Mouse (Mus musculus): ENCODE results near the gene Hspa8. TPM values are rescaled to one million over a fixed set of nuclear protein-coding genes. Genes with fewer than 3 reads are reported as not detected.

Hspa8 gene
- polyA plus RNA-seq, 1 experiment from 2014 or later = 2,873 TPM

DNA sequence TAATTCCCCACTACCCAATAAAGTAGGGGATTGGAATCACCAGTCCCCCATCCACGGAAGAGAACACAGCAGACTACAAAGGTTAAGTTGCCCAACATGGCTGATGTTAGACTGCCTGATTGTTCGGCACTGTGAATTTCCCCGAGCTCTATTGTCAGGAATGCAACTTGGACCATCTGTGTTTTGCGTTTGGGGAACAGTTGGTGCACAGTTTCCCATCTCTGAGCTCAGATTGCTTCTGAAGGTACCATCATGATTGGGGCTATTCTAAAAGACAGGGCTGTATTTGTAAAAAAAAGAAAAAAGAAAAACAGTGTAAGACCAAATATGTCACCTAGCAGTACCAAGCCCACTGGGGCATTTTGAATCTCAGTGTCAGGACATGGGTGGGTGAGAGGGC lies 26.6 kb downstream of the Hspa8 start:
- H3K27me3 ChIP-seq = no peaks in the 10 kb centered on the region
- H3K4me3 ChIP-seq (replicated peaks) = no peak overlapping the region
- no peak for ATAC-seq (replicated peaks; ENCODE audit: low FRiP score)
- H3K4me2 ChIP-seq = no peak overlapping the region
- H3K9me3 ChIP-seq (replicated peaks) = no peaks in the 10 kb centered on the region
- peaks cover 4% of the 10 kb centered on the region for H3K4me1 ChIP-seq
- no peak overlapping the region for H3K9ac ChIP-seq
- no peaks in the 10 kb centered on the region for H3K36me3 ChIP-seq
- 80% methylated on average over 4 of the region's 4 CpGs for WGBS
- H3K27ac ChIP-seq = no peak overlapping the region

- Histone ChIP-seq H3K27me3 (no peaks in the 10 kb centered on the region), H3K4me1 (no peaks in the 10 kb centered on the region; the same call in 1 of the 2 replicates), H3K27ac (no peak overlapping the region), H3K36me3 (no peaks in the 10 kb centered on the region), H3K4me2 (no peak overlapping the region), H3K9me3 (replicated peaks) (no peaks in the 10 kb centered on the region), H3K4me3 (replicated peaks) (no peak overlapping the region), H3K9ac (no peak overlapping the region)
- no peak for ATAC-seq (replicated peaks; ENCODE audit: low FRiP score)
- WGBS = 3% methylated on average over 12 of the region's 12 CpGs
These were observed 33.8 kb downstream of the Hspa8 start for GRCm38 (mm10) chr9:40834569-40834968.

- Histone ChIP-seq H3K36me3 (no peaks in the 10 kb centered on the region), H3K9me3 (replicated peaks) (no peaks in the 10 kb centered on the region), H3K27me3 (no peaks in the 10 kb centered on the region), H3K4me2 (no peak overlapping the region), H3K4me3 (replicated peaks) (no peak overlapping the region), H3K27ac (no peak overlapping the region), H3K9ac (no peak overlapping the region), H3K4me1 (no peaks in the 10 kb centered on the region; the same call in 1 of the 2 replicates)
- no peak for ATAC-seq (replicated peaks; ENCODE audit: low FRiP score)
- 87% methylated on average over 3 of the region's 3 CpGs for WGBS
These were observed 35.9 kb downstream of the Hspa8 start for GRCm38 (mm10) chr9:40836681-40837080.

DNA sequence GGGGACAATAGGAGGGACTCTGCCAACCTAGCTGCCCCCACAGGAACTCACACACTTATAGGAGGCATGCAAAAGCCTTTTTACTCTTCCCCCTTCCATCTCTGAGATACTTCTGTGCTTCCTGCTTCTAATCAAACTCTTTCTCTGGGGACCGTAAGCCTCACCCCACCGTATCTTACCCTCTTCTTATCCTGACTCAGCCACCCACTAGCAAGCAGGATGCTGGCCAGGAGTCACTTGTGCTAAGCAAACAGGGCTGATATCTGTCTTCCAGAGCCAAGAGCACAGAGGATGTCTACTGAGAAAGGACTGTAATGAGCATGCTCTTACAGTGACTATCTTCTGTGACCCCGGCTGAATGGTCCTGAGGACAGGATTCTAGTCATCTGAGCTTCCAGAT lies 38.9 kb downstream of the Hspa8 start:
- Histone ChIP-seq H3K27ac (no peak overlapping the region), H3K4me3 (replicated peaks) (no peak overlapping the region), H3K36me3 (no peaks in the 10 kb centered on the region), H3K9me3 (replicated peaks) (no peaks in the 10 kb centered on the region), H3K4me2 (no peak overlapping the region), H3K9ac (no peak overlapping the region), H3K4me1 (no peaks in the 10 kb centered on the region; the same call in 1 of the 2 replicates), H3K27me3 (no peaks in the 10 kb centered on the region)
- ATAC-seq (replicated peaks; ENCODE audit: low FRiP score) = no peak
- WGBS = 84% methylated on average over 3 of the region's 3 CpGs

GRCm38 (mm10) chr9:40851515-40851914 lies 50.7 kb downstream of the Hspa8 start:
- 50% methylated on average over 2 of the region's 2 CpGs for WGBS
- no peak for ATAC-seq (replicated peaks; ENCODE audit: low FRiP score)
- Histone ChIP-seq H3K9me3 (replicated peaks) (no peaks in the 10 kb centered on the region), H3K36me3 (no peaks in the 10 kb centered on the region), H3K4me2 (no peak overlapping the region), H3K27me3 (peaks cover 19% of the 10 kb centered on the region), H3K9ac (no peak overlapping the region), H3K27ac (no peak overlapping the region), H3K4me3 (replicated peaks) (no peak overlapping the region), H3K4me1 (no peaks in the 10 kb centered on the region)

- Histone ChIP-seq H3K27ac (no peak overlapping the region), H3K4me1 (0 out of 2 replicates have a peak, but pooled peaks cover 3% of the 10 kb centered on the region), H3K4me3 (replicated peaks) (peak overlapping the region; percentile 35), H3K4me2 (peak overlapping the region; percentile 58), H3K9me3 (replicated peaks) (no peaks in the 10 kb centered on the region), H3K27me3 (peaks cover 55% of the 10 kb centered on the region), H3K9ac (no peak overlapping the region), H3K36me3 (no peaks in the 10 kb centered on the region)
- WGBS = 9% methylated on average over 21 of the region's 21 CpGs
- ATAC-seq (replicated peaks; ENCODE audit: low FRiP score) = no peak
These were observed 57.8 kb downstream of the Hspa8 start for GRCm38 (mm10) chr9:40858461-40859160.

- Histone ChIP-seq H3K36me3 (no peaks in the 10 kb centered on the region), H3K9me3 (replicated peaks) (no peaks in the 10 kb centered on the region), H3K27me3 (peaks cover 55% of the 10 kb centered on the region), H3K4me3 (replicated peaks) (peak overlapping the region; percentile 35), H3K27ac (no peak overlapping the region), H3K4me1 (0 out of 2 replicates have a peak, but pooled peaks cover 3% of the 10 kb centered on the region), H3K4me2 (peak overlapping the region; percentile 58), H3K9ac (no peak overlapping the region)
- 5% methylated on average over 9 of the region's 9 CpGs for WGBS
- ATAC-seq (replicated peaks; ENCODE audit: low FRiP score) = no peak
These were observed 58.4 kb downstream of the Hspa8 start for GRCm38 (mm10) chr9:40859196-40859595.

Other genes with a start within 250 kb of the Hspa8 start
- not detected in 2 replicates for gene Gm21915, start 130.4 kb upstream of the Hspa8 start, polyA plus RNA-seq (2015; fragmentation: Nextera tagmentation; extraction: Ambion mirVana)
- gene Clmp, start 115.0 kb upstream of the Hspa8 start, polyA plus RNA-seq (2015; fragmentation: Nextera tagmentation; extraction: Ambion mirVana) = 26.7 and 29.9 TPM in 2 replicates
- not detected in 2 replicates for gene Bsx, start 73.1 kb downstream of the Hspa8 start, polyA plus RNA-seq (2015; fragmentation: Nextera tagmentation; extraction: Ambion mirVana)
- 0.29 and 0.37 TPM in 2 replicates for gene Jhy, start 163.1 kb downstream of the Hspa8 start, polyA plus RNA-seq (2015; fragmentation: Nextera tagmentation; extraction: Ambion mirVana)
- 0.33 and 0.34 TPM in 2 replicates for gene Crtam, start 203.6 kb downstream of the Hspa8 start, polyA plus RNA-seq (2015; fragmentation: Nextera tagmentation; extraction: Ambion mirVana)